Mouse (Mus musculus) embryonic facial prominence, embryonic 13.5 days (tissue): ENCODE data around the gene Dnmt3a. TPM values are rescaled to one million over a fixed set of nuclear protein-coding genes. Genes with fewer than 3 reads are reported as not detected.

Experiments used
- ATAC-seq: fragments of 200-750 bp; cut with Nextera tagmentation; 2 replicates; pipeline ENCODE4 v1.8.0; 2017; ENCODE audit warnings: low read depth; ENCODE audit not compliant: insufficient number of reproducible peaks, insufficient read depth, low FRiP score, low TSS enrichment
- H3K27ac ChIP-seq: fragments of 300-500 bp; sonication (generic); 2 replicates; pipeline ENCODE4 v1.5.1; 2015; ENCODE audit warnings: moderate library complexity, mild to moderate bottlenecking, inconsistent platforms
- H3K27me3 ChIP-seq: fragments of 300-500 bp; sonication (generic); 2 replicates; pipeline ENCODE4 v1.6.1; 2015; ENCODE audit warnings: mild to moderate bottlenecking, inconsistent platforms
- H3K36me3 ChIP-seq: fragments of 300-500 bp; sonication (generic); 2 replicates; pipeline ENCODE4 v1.6.1; 2015; ENCODE audit warnings: mild to moderate bottlenecking, inconsistent platforms
- H3K4me1 ChIP-seq: fragments of 300-500 bp; sonication (generic); 2 replicates; pipeline ENCODE4 v1.6.1; 2015; ENCODE audit warnings: inconsistent platforms
- H3K4me2 ChIP-seq: fragments of 300-500 bp; sonication (generic); 2 replicates; pipeline ENCODE4 v1.6.1; 2015; ENCODE audit warnings: moderate library complexity, mild to moderate bottlenecking, inconsistent platforms
- H3K4me3 ChIP-seq: fragments of 300-500 bp; sonication (generic); 2 replicates; pipeline ENCODE4 v1.5.1; 2015; ENCODE audit warnings: mild to moderate bottlenecking, inconsistent platforms
- H3K9ac ChIP-seq: fragments of 300-500 bp; sonication (generic); 2 replicates; pipeline ENCODE4 v1.6.1; 2015; ENCODE audit warnings: mild to moderate bottlenecking, inconsistent platforms
- H3K9me3 ChIP-seq: fragments of 300-500 bp; sonication (generic); 2 replicates; pipeline ENCODE4 v1.6.1; 2016; ENCODE audit warnings: inconsistent platforms
- WGBS: fragments of 180-500 bp; shearing (Covaris S2); methylation state at CpG from one replicate; pipeline ENCODE4 v1.1.7; 2015; ENCODE audit warnings: mixed read lengths; 5-methylcytosine and 5-hydroxymethylcytosine counted together
- polyA plus RNA-seq: library from polyadenylated mRNA; unstranded; fragments of >200 nt; fragmentation: Nextera tagmentation; extraction: Ambion mirVana; gene quantifications from 2 replicates; pipeline ENCODE4 v1.2.1, GENCODE M21; 2015

Dnmt3a gene
- polyA plus RNA-seq, 1 experiment from 2014 or later: 168 TPM

- H3K9me3 ChIP-seq: no peaks in the 10 kb centered on the region
- no peaks in the 10 kb centered on the region for H3K27me3 ChIP-seq
- H3K4me3 ChIP-seq: no peak overlapping the region
- H3K27ac ChIP-seq: no peak overlapping the region
- peaks cover 31% of the 10 kb centered on the region for H3K36me3 ChIP-seq
- ATAC-seq: no peak
- no peak overlapping the region for H3K9ac ChIP-seq
- no peaks in the 10 kb centered on the region for H3K4me1 ChIP-seq
- H3K4me2 ChIP-seq: no peak overlapping the region
- WGBS: 83% methylated on average over 3 of the region's 3 CpGs
Observed at GRCm38 (mm10) chr12:3773643-3774042, 32.2 kb upstream of the Dnmt3a start.

GRCm38 (mm10) chr12:3776015-3776414 is 29.8 kb upstream of the Dnmt3a start:
- Histone ChIP-seq H3K27ac (no peak overlapping the region), H3K27me3 (no peaks in the 10 kb centered on the region), H3K4me1 (peaks cover 15% of the 10 kb centered on the region), H3K36me3 (peaks cover 30% of the 10 kb centered on the region), H3K9ac (no peak overlapping the region), H3K4me2 (no peak overlapping the region), H3K9me3 (no peaks in the 10 kb centered on the region), H3K4me3 (no peak overlapping the region)
- 91% methylated on average over 2 of the region's 2 CpGs for WGBS
- ATAC-seq: no peak

GRCm38 (mm10) chr12:3777682-3778081 is 28.1 kb upstream of the Dnmt3a start:
- Histone ChIP-seq H3K27ac (no peak overlapping the region), H3K27me3 (no peaks in the 10 kb centered on the region), H3K4me1 (peaks cover 27% of the 10 kb centered on the region), H3K4me2 (no peak overlapping the region), H3K36me3 (peaks cover 28% of the 10 kb centered on the region), H3K9ac (no peak overlapping the region), H3K9me3 (no peaks in the 10 kb centered on the region), H3K4me3 (no peak overlapping the region)
- no peak for ATAC-seq
- WGBS: 92% methylated on average over 5 of the region's 5 CpGs

DNA sequence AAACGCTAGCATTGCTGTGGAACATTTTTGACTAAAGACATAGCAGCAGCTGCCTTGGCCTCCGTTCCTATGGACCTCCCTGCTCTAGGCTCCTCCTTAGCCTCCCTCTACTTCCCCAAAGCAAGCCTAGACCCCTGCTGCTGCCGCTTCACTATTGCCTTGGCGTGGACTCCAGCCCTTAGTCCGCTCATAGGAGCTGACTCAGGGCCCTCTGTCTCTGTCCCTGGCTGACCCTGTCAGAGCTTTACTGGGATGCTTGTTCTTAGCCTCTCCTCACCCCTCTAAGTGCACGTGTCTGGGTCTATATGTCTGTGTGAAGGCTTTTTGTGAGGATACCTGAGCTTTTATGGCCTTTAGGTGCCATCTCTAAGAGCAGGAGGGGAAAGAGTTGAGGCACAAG is 27.5 kb upstream of the Dnmt3a start:
- Histone ChIP-seq H3K4me3 (no peak overlapping the region), H3K27me3 (no peaks in the 10 kb centered on the region), H3K36me3 (peaks cover 22% of the 10 kb centered on the region), H3K4me1 (peaks cover 33% of the 10 kb centered on the region), H3K4me2 (no peak overlapping the region), H3K9ac (no peak overlapping the region), H3K27ac (no peak overlapping the region), H3K9me3 (no peaks in the 10 kb centered on the region)
- ATAC-seq: no peak
- WGBS: 85% methylated on average over 6 of the region's 6 CpGs

GRCm38 (mm10) chr12:3779639-3780038 is 26.2 kb upstream of the Dnmt3a start:
- Histone ChIP-seq H3K9ac (no peak overlapping the region), H3K9me3 (no peaks in the 10 kb centered on the region), H3K4me2 (no peak overlapping the region), H3K4me1 (peaks cover 36% of the 10 kb centered on the region), H3K27ac (0 out of 2 replicates have a peak overlapping the region, but pooled peaks have one; percentile 16), H3K4me3 (no peak overlapping the region), H3K27me3 (no peaks in the 10 kb centered on the region), H3K36me3 (peaks cover 11% of the 10 kb centered on the region; the same call in 1 of the 2 replicates)
- no peak for ATAC-seq
- WGBS: 86% methylated on average over 2 of the region's 2 CpGs

- no peak overlapping the region for H3K4me3 ChIP-seq
- WGBS: 18% methylated on average over 8 of the region's 8 CpGs
- H3K9ac ChIP-seq: peak overlapping the region; percentile 36; the same call in 1 of the 2 replicates
Observed at GRCm38 (mm10) chr12:3780405-3780891, 25.4 kb upstream of the Dnmt3a start.

DNA sequence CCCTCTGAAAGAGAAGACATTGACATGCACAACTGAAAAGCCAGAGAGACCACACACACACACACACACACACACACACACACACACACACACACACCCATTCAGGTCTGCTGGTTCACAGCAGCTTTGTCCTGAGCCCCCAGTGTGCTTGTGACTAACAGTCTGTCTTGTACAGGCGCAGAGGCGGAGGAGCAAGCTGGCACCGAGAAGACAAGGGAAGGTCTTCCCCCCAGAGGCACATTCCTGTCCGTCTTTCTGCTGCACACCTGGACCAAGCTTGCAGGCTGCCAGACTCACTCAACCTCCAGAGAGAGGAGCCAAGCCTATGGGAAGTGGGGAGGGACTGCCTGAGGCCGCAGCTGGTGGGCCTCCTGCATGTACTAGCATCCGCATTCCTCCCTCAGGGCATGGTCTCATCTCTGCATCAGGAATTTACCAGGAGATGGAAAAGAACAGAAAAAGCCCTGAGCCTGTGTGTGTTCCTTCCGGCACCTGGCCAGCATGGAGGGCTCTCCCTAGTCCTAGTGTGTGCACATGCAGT is 24.8 kb upstream of the Dnmt3a start:
- H3K4me3 ChIP-seq: no peak overlapping the region
- peak overlapping the region; percentile 36; the same call in 1 of the 2 replicates for H3K9ac ChIP-seq
- peaks cover 36% of the 10 kb centered on the region for H3K4me1 ChIP-seq
- ATAC-seq: peak; percentile 68; the same call in 1 of the 2 replicates
- H3K36me3 ChIP-seq: peaks cover 5% of the 10 kb centered on the region; the same call in 1 of the 2 replicates
- H3K9me3 ChIP-seq: no peaks in the 10 kb centered on the region
- no peaks in the 10 kb centered on the region for H3K27me3 ChIP-seq
- H3K4me2 ChIP-seq: peak overlapping the region; percentile 24
- WGBS: 19% methylated on average over 7 of the region's 7 CpGs
- H3K27ac ChIP-seq: peak overlapping the region; percentile 84

More at GRCm38 (mm10) chr12:3780405-3780891, 25.4 kb upstream of the Dnmt3a start:
- Histone ChIP-seq H3K27me3 (no peaks in the 10 kb centered on the region), H3K4me2 (0 out of 2 replicates have a peak overlapping the region, but pooled peaks have one; percentile 16), H3K36me3 (peaks cover 10% of the 10 kb centered on the region; the same call in 1 of the 2 replicates), H3K4me1 (peaks cover 36% of the 10 kb centered on the region), H3K27ac (peak overlapping the region; percentile 84), H3K9me3 (no peaks in the 10 kb centered on the region)
- ATAC-seq: no peak

DNA sequence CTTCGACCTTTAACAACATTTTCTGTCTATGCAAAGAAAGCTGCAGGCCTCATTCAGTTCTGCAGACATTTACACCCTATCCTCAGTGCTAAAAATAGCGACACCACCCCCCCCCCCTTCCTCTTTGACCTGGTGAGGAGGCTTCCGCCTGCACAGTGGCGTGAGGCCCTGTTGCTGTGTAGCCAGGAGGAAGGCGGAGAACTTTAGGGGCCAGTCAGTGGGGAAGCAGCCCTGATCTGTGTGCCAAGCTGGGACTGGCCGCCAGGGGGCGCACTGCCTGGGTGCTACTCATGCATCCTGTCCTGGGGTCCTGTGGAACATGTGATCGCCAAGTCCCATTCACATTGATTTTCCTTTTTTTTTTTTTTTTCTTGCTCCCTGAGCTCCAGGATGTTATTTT is 24.3 kb upstream of the Dnmt3a start:
- H3K9me3 ChIP-seq: no peaks in the 10 kb centered on the region
- H3K4me3 ChIP-seq: no peak overlapping the region
- H3K27ac ChIP-seq: peak overlapping the region; percentile 84
- peak overlapping the region; percentile 24 for H3K4me2 ChIP-seq
- peaks cover under 1% of the 10 kb centered on the region; the same call in 1 of the 2 replicates for H3K36me3 ChIP-seq
- 7% methylated on average over 8 of the region's 8 CpGs for WGBS
- H3K27me3 ChIP-seq: no peaks in the 10 kb centered on the region
- peak; percentile 74; the same call in 1 of the 2 replicates for ATAC-seq
- peaks cover 36% of the 10 kb centered on the region for H3K4me1 ChIP-seq
- 0 out of 2 replicates have a peak overlapping the region, but pooled peaks have one; percentile 36 for H3K9ac ChIP-seq

DNA sequence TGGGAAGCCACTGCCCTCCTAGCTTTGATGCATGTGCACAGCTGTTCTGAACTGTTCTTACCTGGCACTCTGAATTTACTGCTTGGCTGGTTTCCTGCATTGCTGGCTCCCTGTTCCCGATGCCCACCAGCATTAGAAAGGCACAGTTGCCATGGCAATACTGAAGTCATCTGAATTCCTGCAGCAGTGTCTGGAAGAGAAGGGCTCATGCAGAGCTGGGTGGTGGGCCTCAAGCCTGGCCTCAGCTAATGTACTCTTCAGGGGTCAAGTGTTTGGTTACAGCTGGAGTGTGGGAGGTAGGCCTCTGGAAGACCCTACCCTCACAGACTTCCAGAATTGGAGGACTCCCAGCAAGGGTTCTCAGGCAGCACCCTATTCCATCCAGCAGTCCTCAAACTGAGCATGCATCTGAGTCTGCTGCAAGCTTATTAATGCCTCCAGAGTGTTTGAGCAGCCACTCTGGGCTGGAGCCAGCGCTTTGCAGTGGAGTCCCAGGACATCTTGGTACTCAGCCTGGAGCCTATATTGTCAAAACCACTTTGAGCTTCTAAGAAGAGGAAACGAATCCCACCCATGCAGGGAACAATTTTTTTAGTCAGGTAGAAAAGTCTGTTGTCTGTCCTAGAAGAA is 22.5 kb upstream of the Dnmt3a start:
- Histone ChIP-seq H3K4me1 (peaks cover 53% of the 10 kb centered on the region), H3K27ac (no peak overlapping the region)
- 48% methylated on average over 3 of the region's 3 CpGs for WGBS

DNA sequence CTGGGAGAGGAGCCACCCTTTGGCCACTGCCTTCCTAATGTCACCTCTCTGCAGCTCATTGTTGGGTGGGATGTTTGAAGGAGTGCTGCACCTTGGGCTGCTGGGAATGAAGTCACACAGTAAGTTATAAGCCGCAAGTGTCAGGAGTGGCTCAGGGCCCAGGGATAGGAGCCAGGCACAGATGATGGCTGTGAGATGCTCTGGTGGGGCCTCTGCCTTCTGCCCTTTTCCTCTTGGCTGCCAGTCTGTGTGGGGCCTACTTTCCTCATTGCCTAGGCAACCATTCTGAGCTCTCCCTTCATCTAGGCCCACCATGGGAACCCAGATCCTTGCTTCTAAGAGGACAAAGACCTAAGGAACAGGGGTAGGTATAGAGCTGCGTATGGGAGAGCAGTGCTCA is 21.5 kb upstream of the Dnmt3a start:
- H3K27ac ChIP-seq: no peak overlapping the region
- H3K36me3 ChIP-seq: no peaks in the 10 kb centered on the region
- peaks cover 60% of the 10 kb centered on the region for H3K4me1 ChIP-seq
- H3K27me3 ChIP-seq: no peaks in the 10 kb centered on the region
- ATAC-seq: no peak
- no peaks in the 10 kb centered on the region for H3K9me3 ChIP-seq
- WGBS: 92% methylated on average over 2 of the region's 2 CpGs
- H3K4me3 ChIP-seq: no peak overlapping the region
- no peak overlapping the region for H3K4me2 ChIP-seq
- H3K9ac ChIP-seq: no peak overlapping the region

More for the DNA sequence above, 22.5 kb upstream of the Dnmt3a start:
- no peak overlapping the region for H3K4me3 ChIP-seq
- no peak overlapping the region for H3K4me2 ChIP-seq
- no peaks in the 10 kb centered on the region for H3K36me3 ChIP-seq
- no peaks in the 10 kb centered on the region for H3K27me3 ChIP-seq
- H3K9ac ChIP-seq: no peak overlapping the region
- no peaks in the 10 kb centered on the region for H3K9me3 ChIP-seq
- ATAC-seq: no peak

DNA sequence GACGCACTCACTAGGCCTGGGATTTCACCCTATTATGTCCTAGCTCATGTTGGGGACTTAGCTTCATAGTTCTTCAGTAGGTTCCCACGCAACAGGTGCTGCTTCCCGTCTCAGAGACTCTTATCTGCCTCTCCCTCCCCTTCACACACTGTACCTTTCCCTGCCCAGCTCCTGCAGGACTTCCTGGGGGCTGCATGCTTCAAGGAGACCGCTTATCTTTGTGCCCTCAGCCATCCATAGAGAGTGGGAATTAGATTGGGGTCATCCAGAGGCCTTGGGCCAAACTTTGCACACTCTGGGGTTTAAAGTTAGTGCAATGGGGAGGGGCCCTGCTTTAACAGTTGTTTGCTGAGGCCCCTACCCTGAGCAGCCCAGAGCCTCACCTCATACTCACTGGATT is 21.1 kb upstream of the Dnmt3a start:
- H3K4me2 ChIP-seq: no peak overlapping the region
- H3K4me1 ChIP-seq: peaks cover 63% of the 10 kb centered on the region
- H3K27me3 ChIP-seq: no peaks in the 10 kb centered on the region
- H3K27ac ChIP-seq: no peak overlapping the region
- no peaks in the 10 kb centered on the region for H3K9me3 ChIP-seq
- WGBS: 81% methylated on average over 4 of the region's 4 CpGs
- H3K36me3 ChIP-seq: no peaks in the 10 kb centered on the region
- ATAC-seq: no peak
- no peak overlapping the region for H3K9ac ChIP-seq
- no peak overlapping the region for H3K4me3 ChIP-seq

- no peak overlapping the region for H3K9ac ChIP-seq
- no peaks in the 10 kb centered on the region for H3K9me3 ChIP-seq
- H3K27me3 ChIP-seq: no peaks in the 10 kb centered on the region
- ATAC-seq: no peak
- WGBS: 28% methylated on average over 3 of the region's 3 CpGs
- H3K27ac ChIP-seq: peak overlapping the region; percentile 83; the same call in 1 of the 2 replicates
- peaks cover 41% of the 10 kb centered on the region for H3K4me1 ChIP-seq
- H3K4me2 ChIP-seq: no peak overlapping the region
- H3K4me3 ChIP-seq: no peak overlapping the region
- no peaks in the 10 kb centered on the region for H3K36me3 ChIP-seq
Observed at GRCm38 (mm10) chr12:3787041-3787440, 18.8 kb upstream of the Dnmt3a start.
